Mouse (Mus musculus) CH12.LX (cell line): ENCODE measurements at regions not wholly inside any gene's neighbourhood (a gene's known extent, or its start where the extent isn't known, plus 50 kb on each side); places are given as distances from the start of the nearest gene placed in this dataset.

Experiments used
- DNase-seq: peaks from one replicate; pipeline ENCODE4 v3.0.0-alpha.2; 2013; ENCODE audit errors: extremely low read depth
- H3K27ac ChIP-seq: 2 replicates; pipeline ENCODE4 v1.5.1; 2012; ENCODE audit warnings: low read depth, mild to moderate bottlenecking, control low read depth, moderate library complexity; ENCODE audit not compliant: insufficient read depth
- H3K27me3 ChIP-seq: replicated peaks from 2 replicates; pipeline ENCODE3; 2012; ENCODE audit warnings: inconsistent platforms
- H3K36me3 ChIP-seq, 2 experiments: replicated peaks in 1 of 2; 2 replicates each; pipeline versions ENCODE3 to v1.6.1; 2012; ENCODE audit warnings: inconsistent platforms in 1 of 2, low read length in 1 of 2, mild to moderate bottlenecking in 1 of 2, mixed read lengths in 1 of 2, moderate library complexity in 1 of 2; ENCODE audit not compliant: control insufficient read depth in 1 of 2, insufficient read depth in 1 of 2
- H3K4me1 ChIP-seq, 2 experiments: 2 replicates each; pipeline ENCODE4 v1.6.1; 2012; ENCODE audit warnings: inconsistent platforms in 1 of 2, moderate library complexity in 1 of 2; ENCODE audit not compliant: insufficient read depth in 2 of 2, control insufficient read depth in 1 of 2
- H3K4me2 ChIP-seq: 2 replicates; pipeline ENCODE4 v1.6.1; 2012; ENCODE audit warnings: low read depth, mild to moderate bottlenecking, control low read depth; ENCODE audit not compliant: poor library complexity, insufficient read depth, severe bottlenecking
- H3K4me3 ChIP-seq, 3 experiments: fragments of 150-350 bp in 1 of 3; sonication (generic) in 1 of 3; replicated peaks in 1 of 3; 2 replicates each; pipeline versions ENCODE3 to v1.5.1; 2011 to 2012; ENCODE audit warnings: low read depth in 2 of 3, low read length in 2 of 3, mild to moderate bottlenecking in 2 of 3, moderate library complexity in 2 of 3, control low read depth in 1 of 3, improper control_type of control experiment in 1 of 3, inconsistent platforms in 1 of 3, mixed read lengths in 1 of 3; ENCODE audit not compliant: poor library complexity in 1 of 3
- H3K79me2 ChIP-seq: replicated peaks from 2 replicates; pipeline ENCODE4 v1.6.1; 2012; ENCODE audit warnings: mild to moderate bottlenecking, moderate library complexity; ENCODE audit not compliant: control insufficient read depth, poor library complexity, insufficient read depth, severe bottlenecking; ENCODE audit errors: extremely low read depth
- H3K9ac ChIP-seq: 2 replicates; pipeline ENCODE4 v1.6.1; 2012; ENCODE audit warnings: low read depth, mild to moderate bottlenecking, control low read depth, moderate library complexity; ENCODE audit not compliant: insufficient read depth
- H3K9me3 ChIP-seq: replicated peaks from 2 replicates; pipeline ENCODE3; 2012; ENCODE audit warnings: low read length, inconsistent platforms, mixed read lengths
- BHLHE40 ChIP-seq: IDR thresholded peaks from 2 replicates; pipeline ENCODE4 v1.6.1; 2011; ENCODE audit warnings: mild to moderate bottlenecking, low read depth, low read length, improper control_type of control experiment
- CHD1 ChIP-seq: IDR thresholded peaks from 2 replicates; pipeline ENCODE4 v1.6.1; 2012; ENCODE audit warnings: low read depth, low read length, improper control_type of control experiment, inconsistent platforms
- CHD2 ChIP-seq: IDR thresholded peaks from 2 replicates; pipeline ENCODE4 v1.6.1; 2011; ENCODE audit warnings: low read length, improper control_type of control experiment
- ELF1 ChIP-seq: IDR thresholded peaks from 2 replicates; pipeline ENCODE4 v1.6.1; 2014; ENCODE audit warnings: low read depth, mild to moderate bottlenecking, inconsistent platforms, low read length, improper control_type of control experiment
- GABPA ChIP-seq: IDR thresholded peaks from 2 replicates; pipeline ENCODE4 v1.6.1; 2012; ENCODE audit warnings: low read depth, low read length, improper control_type of control experiment, inconsistent platforms; ENCODE audit not compliant: insufficient replicate concordance
- HCFC1 ChIP-seq: IDR thresholded peaks from 2 replicates; pipeline ENCODE4 v1.6.1; 2012; ENCODE audit warnings: low read depth, mild to moderate bottlenecking, inconsistent platforms, low read length, improper control_type of control experiment
- IRF4 ChIP-seq: IDR thresholded peaks from 2 replicates; pipeline ENCODE4 v1.6.1; 2014; ENCODE audit warnings: low read depth, mild to moderate bottlenecking, inconsistent platforms, low read length, improper control_type of control experiment
- JUN ChIP-seq: IDR thresholded peaks from 2 replicates; pipeline ENCODE4 v1.6.1; 2011; ENCODE audit warnings: low read depth, mild to moderate bottlenecking, low read length, improper control_type of control experiment, moderate library complexity; ENCODE audit not compliant: insufficient read depth
- JUND ChIP-seq: conservative IDR thresholded peaks from 2 replicates; pipeline ENCODE4 v1.6.1; 2011; ENCODE audit warnings: low read depth, low read length, improper control_type of control experiment
- MAZ ChIP-seq: IDR thresholded peaks from 2 replicates; pipeline ENCODE4 v1.6.1; 2012; ENCODE audit warnings: low read depth, mild to moderate bottlenecking, inconsistent platforms, low read length, improper control_type of control experiment, moderate library complexity
- MXI1 ChIP-seq: IDR thresholded peaks from 2 replicates; pipeline ENCODE4 v1.6.1; 2011; ENCODE audit warnings: mild to moderate bottlenecking, low read depth, low read length, improper control_type of control experiment
- RCOR1 ChIP-seq: conservative IDR thresholded peaks from 2 replicates; pipeline ENCODE4 v1.6.1; 2012; ENCODE audit warnings: low read depth, mild to moderate bottlenecking, inconsistent platforms, low read length, improper control_type of control experiment
- TCF12 ChIP-seq: IDR thresholded peaks from 2 replicates; pipeline ENCODE4 v1.6.1; 2014; ENCODE audit warnings: low read depth, mild to moderate bottlenecking, inconsistent platforms, low read length, improper control_type of control experiment
- USF1 ChIP-seq: IDR thresholded peaks from 2 replicates; pipeline ENCODE4 v1.6.1; 2014; ENCODE audit warnings: low read depth, mild to moderate bottlenecking, inconsistent platforms, low read length, improper control_type of control experiment
- USF2 ChIP-seq: conservative IDR thresholded peaks from 2 replicates; pipeline ENCODE4 v1.6.1; 2011; ENCODE audit warnings: low read depth, low read length, improper control_type of control experiment
- ZKSCAN1 ChIP-seq: IDR thresholded peaks from 2 replicates; pipeline ENCODE4 v1.6.1; 2012; ENCODE audit warnings: low read depth, inconsistent platforms, low read length, improper control_type of control experiment, borderline replicate concordance
- ZMIZ1 ChIP-seq: IDR thresholded peaks from 2 replicates; pipeline ENCODE4 v1.6.1; 2012; ENCODE audit warnings: low read depth, mild to moderate bottlenecking, inconsistent platforms, low read length, improper control_type of control experiment
- dilution Hi-C: fragments of 300-500 bp; cut with MboI; formaldehyde crosslinking; loops from 2 replicates; pipeline ENCODE4 v1.14.3; 2020; ENCODE audit warnings: low sequenced_read_pairs; ENCODE audit not compliant: extremely low pct_unique_long_range_greater_than_20kb, extremely low pct_ligation_motif_present
- in situ Hi-C: fragments of 300-500 bp; cut with MboI; formaldehyde crosslinking; loops from 3 replicates; pipeline ENCODE4 v1.14.3; 2019; ENCODE audit warnings: low sequenced_read_pairs, low pct_ligation_motif_present, low pct_unique_long_range_greater_than_20kb, mixed read lengths

DNA sequence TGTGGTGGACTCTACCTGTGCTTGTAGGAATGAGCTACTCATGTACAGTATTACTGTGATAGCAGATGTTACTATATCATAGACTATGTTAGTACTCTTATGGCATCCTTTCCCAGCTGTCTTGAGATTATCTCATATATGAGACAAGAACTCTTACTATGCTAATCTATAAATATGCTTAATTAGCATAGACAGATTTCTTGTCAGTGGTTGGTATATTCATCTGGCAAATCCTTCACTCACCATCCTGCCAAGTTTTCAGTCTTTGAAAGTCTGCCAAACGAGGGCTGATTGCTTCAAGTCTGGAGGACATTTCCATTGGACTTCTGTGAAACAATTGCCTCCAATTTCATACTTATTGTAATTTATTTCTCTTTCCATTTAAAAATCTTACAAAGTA, 323.4 kb upstream of the Tle1 start:
- Histone ChIP-seq H3K9me3 (peaks cover 22% of the 10 kb centered on the region), H3K4me3 (no peak overlapping the region), H3K9ac (no peak overlapping the region), H3K4me2 (no peak overlapping the region), H3K36me3 (no peaks in the 10 kb centered on the region), H3K79me2 (no peaks in the 10 kb centered on the region), H3K27me3 (no peaks in the 10 kb centered on the region), H3K27ac (no peak overlapping the region), H3K4me1 (no peaks in the 10 kb centered on the region)
- no peak for DNase-seq
- TF ChIP-seq MAZ (no peak), USF1 (no peak)
- in situ Hi-C loops, result no loop called here
- dilution Hi-C loops, result no loop called here

DNA sequence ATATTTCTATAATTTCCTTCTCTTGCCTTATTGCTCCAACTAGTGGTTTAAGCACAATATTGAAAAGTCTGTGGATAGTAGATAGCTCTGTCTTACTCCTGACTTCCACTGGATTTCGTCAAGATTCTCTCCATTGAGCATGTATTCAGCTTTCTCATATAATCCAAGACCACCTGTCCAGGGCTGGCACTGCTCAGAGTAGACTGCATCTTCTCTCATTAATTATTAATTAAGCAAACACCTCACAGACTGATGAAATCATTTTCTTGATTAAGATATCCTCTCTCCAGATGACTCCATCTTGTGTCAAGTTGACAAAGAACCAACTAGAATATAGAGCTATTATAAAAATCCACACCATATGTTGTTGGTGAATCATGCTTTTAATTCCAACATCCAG, 310.5 kb upstream of the Tle1 start:
- H3K79me2 ChIP-seq, result no peaks in the 10 kb centered on the region
- in situ Hi-C loops (no loop called here), dilution Hi-C loops (no loop called here)
- no peak for DNase-seq
- no peaks in the 10 kb centered on the region for H3K4me1 ChIP-seq
- H3K4me3 ChIP-seq, result no peak overlapping the region
- no peak overlapping the region for H3K9ac ChIP-seq
- H3K4me2 ChIP-seq, result no peak overlapping the region
- peaks cover 10% of the 10 kb centered on the region for H3K9me3 ChIP-seq
- TF ChIP-seq CHD2, result no peak
- no peaks in the 10 kb centered on the region for H3K27me3 ChIP-seq
- no peaks in the 10 kb centered on the region for H3K36me3 ChIP-seq
- H3K27ac ChIP-seq, result no peak overlapping the region

DNA sequence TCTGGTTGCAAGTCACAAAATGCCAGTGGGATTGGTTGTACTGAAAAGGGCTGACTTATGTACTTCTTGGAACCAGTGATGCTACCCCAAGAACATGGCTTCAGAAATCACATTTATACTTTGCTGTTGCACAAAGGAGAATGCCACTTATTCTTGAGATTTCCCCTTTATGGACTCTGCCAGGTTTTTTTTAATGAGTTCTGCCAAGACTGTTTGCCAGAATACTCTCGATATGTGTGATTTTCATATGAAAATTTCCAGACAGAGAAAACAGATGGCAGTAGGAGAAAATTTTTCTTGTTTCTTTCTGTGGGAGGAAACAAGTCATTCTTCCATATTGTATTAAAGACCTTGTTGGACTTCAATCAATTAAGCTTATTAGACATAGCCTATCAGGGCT, 281.0 kb upstream of the Tle1 start:
- in situ Hi-C loops, result no loop called here
- H3K79me2 ChIP-seq, result no peaks in the 10 kb centered on the region
- DNase-seq, result no peak
- no peak overlapping the region for H3K27ac ChIP-seq
- no peak overlapping the region for H3K4me2 ChIP-seq
- peaks cover 5% of the 10 kb centered on the region for H3K9me3 ChIP-seq
- no peak overlapping the region for H3K9ac ChIP-seq
- H3K4me3 ChIP-seq, result no peak overlapping the region
- no peaks in the 10 kb centered on the region for H3K4me1 ChIP-seq
- no peak for TF ChIP-seq HCFC1
- no peak for TF ChIP-seq MXI1
- TF ChIP-seq BHLHE40, result no peak
- TF ChIP-seq IRF4, result no peak
- TF ChIP-seq CHD2, result no peak
- no peak for TF ChIP-seq ZMIZ1
- TF ChIP-seq USF2, result no peak
- no peak for TF ChIP-seq ZKSCAN1
- no peak for TF ChIP-seq JUND
- TF ChIP-seq JUN, result no peak
- TF ChIP-seq ELF1, result no peak
- TF ChIP-seq GABPA, result no peak
- TF ChIP-seq TCF12, result no peak
- no peak for TF ChIP-seq RCOR1
- TF ChIP-seq CHD1, result no peak
- TF ChIP-seq, all 38 proteins: peak for 0
- dilution Hi-C loops, result no loop called here
- Histone ChIP-seq H3K36me3 (no peaks in the 10 kb centered on the region), H3K27me3 (no peaks in the 10 kb centered on the region)
